In the genomic region with DNA sequence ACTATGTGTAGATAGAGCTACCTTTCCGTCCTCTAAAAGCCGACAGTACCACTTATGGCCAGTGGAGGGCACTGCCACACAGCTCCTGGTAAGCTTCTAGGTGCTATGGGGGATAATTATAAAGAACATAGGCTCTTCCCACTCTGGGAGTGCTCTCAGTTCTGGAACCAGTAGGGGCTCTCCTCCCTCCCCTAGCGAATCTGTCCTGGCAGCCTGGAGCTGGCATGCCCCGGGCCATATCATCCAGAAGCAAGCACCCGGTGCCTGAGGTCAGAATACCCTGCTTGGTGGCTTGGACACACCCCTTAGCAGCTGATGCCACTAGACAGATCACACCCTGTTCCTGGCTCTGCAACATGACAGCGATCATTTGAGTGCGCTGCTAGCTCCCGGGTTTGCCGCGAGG, we compare ENCODE assay signal across 8 mouse cellular contexts. TPM values are rescaled to one million over a fixed set of nuclear protein-coding genes. Genes with fewer than 3 reads are reported as not detected.
DNase-seq lines count a peak whose midpoint lies in the region; ATAC-seq and TF ChIP-seq lines count a peak whose summit lies in the region.

No protein-coding gene starts in this region.

- peak; percentile 19; the same call in 1 of the 2 replicates for TF ChIP-seq POLR2A in olfactory bulb, adult 2 months (IDR thresholded peaks at IDR 0.05; ENCODE audit: insufficient read depth, low read depth, low read length)

- H3K27me3 ChIP-seq in forebrain, embryonic 16.5 days (replicated peaks; ENCODE audit: control insufficient read depth, insufficient read depth, low read length): no peaks in the 10 kb centered on the region
- H3K27me3 ChIP-seq in lung, embryonic 14.5 days (ENCODE audit: insufficient read depth, low read length): 0 out of 2 replicates have a peak, but pooled peaks cover 3% of the 10 kb centered on the region

- H3K36me3 ChIP-seq in forebrain, embryonic 16.5 days (ENCODE audit: control insufficient read depth, insufficient read depth): no peaks in the 10 kb centered on the region
- H3K36me3 ChIP-seq in lung, embryonic 14.5 days (ENCODE audit: insufficient read depth): no peaks in the 10 kb centered on the region

- TF ChIP-seq CTCF in lung, embryonic 14.5 days (IDR thresholded peaks at IDR 0.05; ENCODE audit: low read depth): peak; percentile 95
- TF ChIP-seq CTCF in olfactory bulb, adult 2 months (IDR thresholded peaks at IDR 0.05; ENCODE audit: insufficient read depth, low read depth, low read length): peak; percentile 44; the same call in 1 of the 2 replicates

- intact Hi-C loops in heart, postnatal 36 days (cut with DNase I): loop anchor here (1.0 to 5.0 kb wide), 3 partner anchors 19 to 741 kb away; no protein-coding TSS in a partner anchor

- H3K27ac ChIP-seq in forebrain, embryonic 16.5 days (ENCODE audit: low read length): no peak overlapping the region
- H3K27ac ChIP-seq in lung, embryonic 14.5 days (ENCODE audit: low read depth): peak overlapping the region; percentile 13; the same call in 1 of the 2 replicates
- H3K27ac ChIP-seq in olfactory bulb, adult 2 months (ENCODE audit: insufficient read depth, low read depth, low read length): peak overlapping the region; percentile 94

- H3K4me1 ChIP-seq in forebrain, embryonic 16.5 days (replicated peaks; ENCODE audit: control insufficient read depth, insufficient read depth, low read length): peaks cover 11% of the 10 kb centered on the region
- H3K4me1 ChIP-seq in lung, embryonic 14.5 days (ENCODE audit: insufficient read depth): no peaks in the 10 kb centered on the region
- H3K4me1 ChIP-seq in olfactory bulb, adult 2 months (ENCODE audit: control insufficient read depth, insufficient read depth, low read length): peaks cover 37% of the 10 kb centered on the region

- H3K4me3 ChIP-seq in forebrain, embryonic 16.5 days (replicated peaks; ENCODE audit: low read length): peak overlapping the region; percentile 13
- peak overlapping the region; percentile 15; the same call in 1 of the 2 replicates for H3K4me3 ChIP-seq in lung, embryonic 14.5 days (ENCODE audit: low read depth, low read length)
- peak overlapping the region; percentile 49 for H3K4me3 ChIP-seq in olfactory bulb, adult 2 months (ENCODE audit: insufficient read depth, low read depth, low read length)

- H3K4me2 ChIP-seq in forebrain, embryonic 16.5 days (ENCODE audit: low read length): peak overlapping the region; percentile 39
- H3K4me2 ChIP-seq in lung, embryonic 14.5 days: peak overlapping the region; percentile 53

- WGBS in forebrain, embryonic 16.5 days: 5% methylated on average over 10 of the region's 10 CpGs
- WGBS in lung, embryonic 14.5 days: 2% methylated on average over 10 of the region's 10 CpGs
- WGBS in olfactory bulb, adult 2 months: 1% methylated on average over 10 of the region's 10 CpGs

- DNase-seq in ES-CJ7 (ENCODE audit: low read depth, low spot score): peak; percentile 86
- peak; percentile 89 to 93 for DNase-seq in heart, postnatal 36 days
- peak; percentile 89 to 96 for DNase-seq in layer of hippocampus, adult 8-10 months (ENCODE audit: low spot score in 2 of 2)
- peak; percentile 96 for DNase-seq in lung, embryonic 14.5 days
- peak; percentile 89 for DNase-seq in thymus, postnatal 0 days (ENCODE audit: low spot score)

- H3K9ac ChIP-seq in forebrain, embryonic 16.5 days (replicated peaks; ENCODE audit: low read depth, low read length): peak overlapping the region; percentile 40; the same call in 1 of the 2 replicates
- peak overlapping the region; percentile 21; the same call in 1 of the 2 replicates for H3K9ac ChIP-seq in lung, embryonic 14.5 days

- no peaks in the 10 kb centered on the region for H3K9me3 ChIP-seq in forebrain, embryonic 16.5 days (ENCODE audit: control insufficient read depth, low read length)
- no peaks in the 10 kb centered on the region for H3K9me3 ChIP-seq in lung, embryonic 14.5 days (ENCODE audit: low read depth, low read length)

- peak; percentile 37; the same call in 1 of the 2 replicates for ATAC-seq in cerebellum, adult (ENCODE audit: insufficient number of reproducible peaks, low FRiP score, low TSS enrichment)
- peak; percentile 85 for ATAC-seq in forebrain, embryonic 16.5 days
- peak; percentile 75 for ATAC-seq in lung, embryonic 14.5 days (ENCODE audit: insufficient read depth)

RNA-seq across cellular contexts. Expression of a gene that starts 13.3 kb away (rescaled TPM):
- 4.5 TPM in 2 replicates for polyA plus RNA-seq in forebrain, embryonic 16.5 days (2015; fragmentation: Nextera tagmentation; extraction: Ambion mirVana)
- total RNA-seq in heart, postnatal 36 days (2021): 10 to 100 TPM in 1 of 2 experiments, 1 to 10 TPM in 1; 5.2 to 98.5 TPM
- 10 to 100 TPM; 50.3 to 89.6 (median 71.5) TPM for total RNA-seq in layer of hippocampus, adult 8-10 months (2022)
- 8.8 TPM in 2 replicates for polyA plus RNA-seq in lung, embryonic 14.5 days (2014; fragmentation: Nextera tagmentation; extraction: Ambion mirVana)
- not detected in 2 replicates for polyA plus RNA-seq in olfactory bulb, adult 2 months (2012; ENCODE audit: insufficient read depth, insufficient read length, low replicate concordance, missing spikeins)
- 24.4 and 27.4 TPM in 2 replicates for polyA plus RNA-seq in thymus, postnatal 0 days (2015; fragmentation: Nextera tagmentation; extraction: Ambion mirVana)

RNA-seq across cellular contexts. Expression of a gene that starts 16.8 kb away (rescaled TPM):
- 1.3 and 1.8 TPM in 2 replicates for polyA plus RNA-seq in forebrain, embryonic 16.5 days (2015; fragmentation: Nextera tagmentation; extraction: Ambion mirVana)
- total RNA-seq in heart, postnatal 36 days (2021): 10 to 100 TPM; 10.7 to 12.0 TPM
- total RNA-seq in layer of hippocampus, adult 8-10 months (2022): 10 to 100 TPM; 57.6 to 64.4 (median 61.9) TPM
- 7.8 and 10.4 TPM in 2 replicates for polyA plus RNA-seq in lung, embryonic 14.5 days (2014; fragmentation: Nextera tagmentation; extraction: Ambion mirVana)
- not detected in 2 replicates for polyA plus RNA-seq in olfactory bulb, adult 2 months (2012; ENCODE audit: insufficient read depth, insufficient read length, low replicate concordance, missing spikeins)
- polyA plus RNA-seq in thymus, postnatal 0 days (2015; fragmentation: Nextera tagmentation; extraction: Ambion mirVana): 1.2 TPM in 2 replicates

RNA-seq across cellular contexts. Expression of a gene that starts 43.3 kb away (rescaled TPM):
- 87.4 and 92.4 TPM in 2 replicates for polyA plus RNA-seq in forebrain, embryonic 16.5 days (2015; fragmentation: Nextera tagmentation; extraction: Ambion mirVana)
- total RNA-seq in heart, postnatal 36 days (2021): 10 to 100 TPM; 23.7 to 23.9 TPM
- total RNA-seq in layer of hippocampus, adult 8-10 months (2022): 10 to 100 TPM; 43.4 to 48.1 (median 46.1) TPM
- 59.1 and 64.7 TPM in 2 replicates for polyA plus RNA-seq in lung, embryonic 14.5 days (2014; fragmentation: Nextera tagmentation; extraction: Ambion mirVana)
- not detected in 2 replicates for polyA plus RNA-seq in olfactory bulb, adult 2 months (2012; ENCODE audit: insufficient read depth, insufficient read length, low replicate concordance, missing spikeins)
- polyA plus RNA-seq in thymus, postnatal 0 days (2015; fragmentation: Nextera tagmentation; extraction: Ambion mirVana): 95.1 and 103 TPM in 2 replicates

RNA-seq across cellular contexts. Expression of a gene that starts 52.2 kb away (rescaled TPM):
- polyA plus RNA-seq in forebrain, embryonic 16.5 days (2015; fragmentation: Nextera tagmentation; extraction: Ambion mirVana): 0.29 and 0.30 TPM in 2 replicates
- 1 to 10 TPM in 1 of 2 experiments, under 1 TPM in 1; 0.94 to 1.4 TPM for total RNA-seq in heart, postnatal 36 days (2021)
- under 1 TPM in 3 of 4 experiments, not detected in 1; 0.26 to 0.55 (median 0.54) TPM for total RNA-seq in layer of hippocampus, adult 8-10 months (2022)
- polyA plus RNA-seq in lung, embryonic 14.5 days (2014; fragmentation: Nextera tagmentation; extraction: Ambion mirVana): 41.0 and 41.4 TPM in 2 replicates
- not detected in 2 replicates for polyA plus RNA-seq in olfactory bulb, adult 2 months (2012; ENCODE audit: insufficient read depth, insufficient read length, low replicate concordance, missing spikeins)
- polyA plus RNA-seq in thymus, postnatal 0 days (2015; fragmentation: Nextera tagmentation; extraction: Ambion mirVana): 0.22 and 0.40 TPM in 2 replicates

Comparison
In these comparisons a context has a peak if more than half of its experiments do, and no peak if none do; other contexts are left out.
1. RNA of a gene that starts 43.3 kb away (polyA plus RNA-seq): 95.1 to 103 TPM in thymus, postnatal 0 days, 87.4 to 92.4 TPM in forebrain, embryonic 16.5 days and 59.1 to 64.7 TPM in lung, embryonic 14.5 days; not detected in olfactory bulb, adult 2 months; every median in the first group is over 10 times any median in the second.
2. Peak in every context shown above with its lines, with median percentiles within 50 percentile points of each other: DNase-seq, ATAC-seq and H3K4me3 ChIP-seq.